Mouse (Mus musculus) intestine, embryonic 14.5 days (tissue): ENCODE results near the gene Prkag2. TPM values are rescaled to one million over a fixed set of nuclear protein-coding genes. Genes with fewer than 3 reads are reported as not detected.

Experiments
- ATAC-seq: fragments of 200-750 bp; cut with Nextera tagmentation; replicated peaks from 2 replicates; pipeline ENCODE4 v1.8.0; 2017; ENCODE audit warnings: low read depth, moderate number of reproducible peaks, moderate TSS enrichment, moderate library complexity; ENCODE audit not compliant: low FRiP score, low TSS enrichment
- DNase-seq: peaks from one replicate; pipeline ENCODE4 v3.0.0-alpha.2; 2018; ENCODE audit warnings: low spot score
- H3K27ac ChIP-seq: fragments of 300-500 bp; sonication (generic); 2 replicates; pipeline ENCODE4 v1.5.1; 2014; ENCODE audit warnings: low read depth, mild to moderate bottlenecking, control low read depth
- H3K27me3 ChIP-seq: fragments of 300-500 bp; sonication (generic); replicated peaks from 2 replicates; pipeline ENCODE4 v1.6.1; 2014; ENCODE audit warnings: low read length, control low read depth; ENCODE audit not compliant: control insufficient read depth, insufficient read depth
- H3K36me3 ChIP-seq: fragments of 300-500 bp; sonication (generic); 2 replicates; pipeline ENCODE4 v1.6.1; 2014; ENCODE audit warnings: low read length, control low read depth; ENCODE audit not compliant: control insufficient read depth, insufficient read depth
- H3K4me1 ChIP-seq: fragments of 300-500 bp; sonication (generic); replicated peaks from 2 replicates; pipeline ENCODE4 v1.6.1; 2014; ENCODE audit warnings: low read length, control low read depth, mixed read lengths; ENCODE audit not compliant: control insufficient read depth, insufficient read depth
- H3K4me2 ChIP-seq: fragments of 300-500 bp; sonication (generic); 2 replicates; pipeline ENCODE4 v1.6.1; 2014; ENCODE audit warnings: low read length
- H3K4me3 ChIP-seq: fragments of 300-500 bp; sonication (generic); 2 replicates; pipeline ENCODE4 v1.5.1; 2014; ENCODE audit warnings: low read depth, low read length, control low read depth, mixed read lengths
- H3K9ac ChIP-seq: fragments of 300-500 bp; sonication (generic); 2 replicates; pipeline ENCODE4 v1.6.1; 2014; ENCODE audit warnings: mild to moderate bottlenecking, low read length
- H3K9me3 ChIP-seq: fragments of 300-500 bp; sonication (generic); 2 replicates; pipeline ENCODE4 v1.6.1; 2016; ENCODE audit warnings: low read length, control low read depth; ENCODE audit not compliant: control insufficient read depth
- WGBS: fragments of 180-500 bp; shearing (Covaris S2); extraction: QIAGEN DNeasy Blood & Tissue Kit; methylation state at CpG from one replicate; pipeline ENCODE4 v1.1.7; 2014; 5-methylcytosine and 5-hydroxymethylcytosine counted together
- polyA plus RNA-seq: library from polyadenylated mRNA; unstranded; fragments of >200 nt; fragmentation: Nextera tagmentation; extraction: Ambion mirVana; gene quantifications from 2 replicates; pipeline ENCODE4 v1.2.1, GENCODE M21; 2014

Prkag2 gene
- polyA plus RNA-seq, 1 experiment from 2014 or later: 52.1 TPM

DNA sequence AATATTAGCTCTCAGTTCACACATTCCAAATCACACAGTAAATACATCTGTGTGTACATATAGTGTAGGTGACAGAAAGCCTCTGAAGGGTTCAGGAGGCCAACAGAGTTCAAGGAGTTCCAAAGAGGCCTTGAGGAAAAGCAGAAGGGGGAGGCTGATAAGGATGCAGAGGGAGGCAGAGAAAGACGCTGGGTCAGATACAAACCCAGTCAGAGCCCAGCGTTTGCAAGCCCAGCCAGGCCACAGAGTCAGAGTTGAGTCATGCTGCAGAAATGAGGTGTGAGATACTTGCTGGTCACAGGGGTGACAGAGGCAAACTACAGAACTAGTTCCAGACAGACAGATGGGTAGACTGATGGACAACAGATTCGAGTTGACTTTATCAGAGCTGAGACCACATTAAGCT is 70.2 kb downstream of the Prkag2 start:
- H3K4me2 ChIP-seq: no peak overlapping the region
- H3K27me3 ChIP-seq: no peaks in the 10 kb centered on the region
- no peak for ATAC-seq
- peaks cover 12% of the 10 kb centered on the region; the same call in 1 of the 2 replicates for H3K4me1 ChIP-seq
- H3K9ac ChIP-seq: no peak overlapping the region
- H3K27ac ChIP-seq: 0 out of 2 replicates have a peak overlapping the region, but pooled peaks have one; percentile 51
- 21% methylated on average over 3 of the region's 3 CpGs for WGBS
- no peaks in the 10 kb centered on the region for H3K9me3 ChIP-seq
- no peak for DNase-seq
- H3K36me3 ChIP-seq: no peaks in the 10 kb centered on the region
- no peak overlapping the region for H3K4me3 ChIP-seq

DNA sequence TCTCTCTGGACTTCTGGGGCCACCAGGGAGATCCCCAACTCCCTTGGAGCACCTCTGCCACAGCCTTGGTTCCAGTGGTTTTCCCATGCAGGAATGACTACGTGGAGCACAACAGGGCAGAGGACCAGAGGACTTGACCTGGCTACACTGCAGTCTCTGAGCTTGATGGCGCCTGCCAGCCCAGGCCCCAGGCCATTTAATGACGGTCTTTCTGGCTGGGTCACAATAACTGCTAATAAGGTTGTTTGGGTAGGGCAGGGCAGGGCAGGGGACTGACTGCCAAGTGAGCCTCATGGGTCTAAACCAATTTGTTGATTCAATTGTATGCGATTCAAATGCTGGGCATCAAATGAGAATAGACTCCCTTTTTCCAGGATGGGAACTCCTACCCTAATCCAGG is 72.8 kb downstream of the Prkag2 start:
- Histone ChIP-seq H3K9me3 (no peaks in the 10 kb centered on the region), H3K27me3 (no peaks in the 10 kb centered on the region), H3K4me1 (peaks cover 12% of the 10 kb centered on the region; the same call in 1 of the 2 replicates), H3K9ac (no peak overlapping the region), H3K4me2 (no peak overlapping the region), H3K27ac (no peak overlapping the region), H3K4me3 (no peak overlapping the region), H3K36me3 (no peaks in the 10 kb centered on the region)
- no peak for DNase-seq
- no peak for ATAC-seq
- 76% methylated on average over 4 of the region's 4 CpGs for WGBS

DNA sequence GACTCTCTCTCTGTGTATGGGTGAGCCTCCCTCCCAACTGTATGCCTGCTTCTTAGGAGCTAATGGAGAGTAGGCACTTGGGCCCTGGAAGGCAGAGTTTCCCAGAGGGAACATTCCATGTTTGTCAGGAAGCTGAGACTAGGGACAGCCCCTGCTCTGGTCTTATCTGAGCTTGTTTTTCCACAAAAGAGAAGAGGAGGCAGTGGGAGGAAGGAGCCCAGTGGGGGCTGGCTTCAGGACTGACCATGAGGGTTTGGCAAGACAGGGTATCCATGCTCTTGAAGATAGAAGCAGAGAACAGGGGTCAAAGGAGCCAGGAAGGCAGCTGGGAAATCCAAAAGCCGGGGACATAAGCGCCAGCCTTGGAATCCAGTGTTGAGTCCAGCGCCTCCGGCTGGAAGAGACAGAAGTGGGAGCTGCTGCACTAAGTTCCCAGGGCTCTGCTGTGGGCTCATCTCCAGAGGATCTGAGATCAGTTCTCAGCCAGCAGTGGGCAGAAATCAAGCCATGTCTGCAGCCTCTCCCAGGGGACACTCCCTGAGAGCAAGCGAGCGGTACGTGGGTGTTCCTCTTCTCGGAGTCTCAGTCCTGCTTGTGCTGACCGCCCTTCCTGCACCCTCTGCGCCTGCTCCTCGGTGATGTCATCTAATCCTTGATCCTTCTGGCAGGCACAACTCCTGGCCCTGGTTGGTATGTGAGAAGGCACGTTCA is 75.0 kb downstream of the Prkag2 start:
- no peak for DNase-seq
- Histone ChIP-seq H3K4me2 (no peak overlapping the region), H3K9me3 (no peaks in the 10 kb centered on the region), H3K36me3 (no peaks in the 10 kb centered on the region), H3K9ac (no peak overlapping the region), H3K27me3 (no peaks in the 10 kb centered on the region), H3K4me1 (peaks cover 11% of the 10 kb centered on the region; the same call in 1 of the 2 replicates), H3K27ac (no peak overlapping the region), H3K4me3 (no peak overlapping the region)
- 71% methylated on average over 12 of the region's 12 CpGs for WGBS
- ATAC-seq: no peak

DNA sequence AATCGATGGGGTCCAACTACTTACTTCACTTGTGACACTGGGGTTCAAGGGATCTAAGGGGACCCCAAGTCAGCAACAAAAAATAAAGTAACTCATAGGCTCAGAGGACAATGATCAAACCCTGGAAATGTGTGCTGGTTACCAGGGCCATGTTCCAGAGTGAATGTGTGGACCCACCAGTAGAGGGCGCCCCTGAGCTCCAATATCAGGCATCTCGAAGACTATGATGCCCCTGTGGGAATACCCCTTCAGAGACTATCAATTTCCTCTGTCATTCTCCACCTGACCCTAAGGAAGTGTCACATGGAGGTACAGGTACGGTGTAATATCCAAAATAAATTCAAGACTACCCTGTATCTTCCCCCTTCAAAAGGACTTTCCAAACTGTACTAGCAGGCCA is 77.5 kb downstream of the Prkag2 start:
- H3K27ac ChIP-seq: no peak overlapping the region
- no peaks in the 10 kb centered on the region for H3K36me3 ChIP-seq
- no peak overlapping the region for H3K4me2 ChIP-seq
- WGBS: 50% methylated on average over 4 of the region's 4 CpGs
- no peaks in the 10 kb centered on the region for H3K4me1 ChIP-seq
- ATAC-seq: no peak
- H3K9me3 ChIP-seq: no peaks in the 10 kb centered on the region
- no peaks in the 10 kb centered on the region for H3K27me3 ChIP-seq
- peak; percentile 69 for DNase-seq
- no peak overlapping the region for H3K4me3 ChIP-seq
- no peak overlapping the region for H3K9ac ChIP-seq

DNA sequence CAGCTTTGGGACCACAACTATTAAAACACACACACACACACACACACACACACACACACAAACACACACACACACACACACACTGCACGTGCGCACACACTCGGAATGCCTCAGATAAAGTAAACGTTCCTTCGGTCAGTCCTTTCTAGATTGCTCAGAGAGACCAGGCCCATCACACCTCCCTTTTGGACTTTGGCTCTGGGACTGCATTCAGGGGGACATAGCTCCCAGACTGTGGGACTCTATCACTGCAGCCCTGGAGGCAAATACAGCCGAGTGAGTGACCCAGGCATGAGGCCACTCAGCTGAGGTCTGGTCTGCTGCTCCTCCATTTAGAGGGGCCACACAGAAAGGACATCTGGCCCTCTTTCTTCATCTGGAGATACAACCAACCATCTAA is 81.2 kb downstream of the Prkag2 start:
- Histone ChIP-seq H3K27ac (no peak overlapping the region), H3K4me2 (no peak overlapping the region), H3K4me3 (no peak overlapping the region), H3K27me3 (no peaks in the 10 kb centered on the region), H3K36me3 (no peaks in the 10 kb centered on the region), H3K9ac (no peak overlapping the region), H3K4me1 (no peaks in the 10 kb centered on the region), H3K9me3 (no peaks in the 10 kb centered on the region)
- DNase-seq: no peak
- no peak for ATAC-seq
- WGBS: 33% methylated on average over 6 of the region's 6 CpGs

DNA sequence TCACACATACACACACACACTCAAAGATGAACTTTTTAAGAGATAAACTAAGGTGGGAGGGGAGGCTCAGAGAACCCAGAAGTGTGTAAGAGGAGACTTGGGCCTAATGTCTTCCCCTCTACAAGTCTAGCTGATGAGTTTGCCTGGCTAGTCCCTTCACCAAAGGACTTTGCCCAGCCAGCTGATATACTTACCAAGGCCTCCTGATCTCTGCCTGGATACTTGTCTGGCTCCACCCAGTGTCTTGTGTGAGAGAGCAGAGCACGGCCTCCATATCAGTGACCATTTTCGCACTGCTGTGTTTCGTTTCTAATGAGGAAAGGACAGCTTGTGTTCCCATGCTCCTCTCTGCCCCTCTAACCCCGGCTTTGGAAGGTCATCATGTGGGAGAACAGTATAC is 88.3 kb downstream of the Prkag2 start:
- Histone ChIP-seq H3K9me3 (no peaks in the 10 kb centered on the region), H3K9ac (no peak overlapping the region), H3K4me2 (no peak overlapping the region), H3K27me3 (no peaks in the 10 kb centered on the region), H3K36me3 (no peaks in the 10 kb centered on the region), H3K27ac (no peak overlapping the region), H3K4me3 (no peak overlapping the region), H3K4me1 (peaks cover 9% of the 10 kb centered on the region)
- DNase-seq: no peak
- ATAC-seq: no peak
- 83% methylated on average over 4 of the region's 4 CpGs for WGBS

DNA sequence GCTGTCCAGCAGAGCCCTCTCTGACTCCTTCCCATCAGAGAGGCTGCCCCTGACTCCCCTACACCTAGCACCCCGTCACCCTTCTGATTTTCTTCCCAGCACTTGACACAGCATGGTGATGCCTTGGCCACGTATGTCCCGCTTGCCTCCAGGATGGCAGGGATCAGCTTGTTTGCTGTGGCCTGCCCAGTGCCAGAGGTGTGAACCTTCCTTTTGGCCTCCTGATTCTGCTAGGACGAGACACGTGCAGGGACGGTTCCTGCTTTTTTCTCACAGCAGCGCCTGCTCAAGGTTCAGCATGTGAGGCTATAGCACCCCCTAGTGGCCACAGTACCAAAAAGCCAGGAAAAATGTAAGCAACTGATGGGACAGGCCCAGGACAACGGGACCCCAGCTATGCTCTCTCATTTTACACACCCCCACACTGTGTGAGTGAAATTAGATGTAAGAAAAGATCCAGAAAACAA is 89.4 kb downstream of the Prkag2 start:
- Histone ChIP-seq H3K4me1 (peaks cover 19% of the 10 kb centered on the region), H3K9ac (no peak overlapping the region), H3K27ac (no peak overlapping the region), H3K4me2 (peak overlapping the region; percentile 33; the same call in 1 of the 2 replicates), H3K27me3 (no peaks in the 10 kb centered on the region), H3K4me3 (no peak overlapping the region), H3K9me3 (no peaks in the 10 kb centered on the region), H3K36me3 (no peaks in the 10 kb centered on the region)
- DNase-seq (peak; percentile 93), ATAC-seq (peak; percentile 53)
- WGBS: 6% methylated on average over 8 of the region's 8 CpGs

DNA sequence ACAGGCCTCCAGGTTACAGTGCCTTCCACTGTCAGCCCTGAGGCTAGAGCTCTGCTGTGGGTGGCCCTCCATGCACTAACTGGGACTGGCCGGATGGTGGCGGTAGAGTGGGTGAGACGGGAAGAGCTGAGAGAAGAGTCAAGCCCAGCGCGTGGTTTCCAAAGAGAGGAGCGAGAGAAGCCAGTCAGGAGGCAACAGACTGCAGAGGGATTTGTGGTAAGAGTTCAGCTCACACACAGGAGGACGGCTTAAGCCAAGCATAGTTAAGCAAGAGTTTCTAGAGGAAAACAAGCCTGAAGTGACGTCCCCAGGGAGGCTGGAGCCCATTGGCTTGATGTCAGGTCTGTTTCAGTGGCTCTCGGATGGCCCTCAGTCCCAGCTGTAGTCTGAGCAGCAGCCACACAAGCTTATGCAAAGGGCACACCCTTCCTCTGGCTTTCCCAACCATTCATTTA is 90.0 kb downstream of the Prkag2 start:
- no peaks in the 10 kb centered on the region for H3K27me3 ChIP-seq
- H3K4me1 ChIP-seq: peaks cover 20% of the 10 kb centered on the region
- H3K9ac ChIP-seq: no peak overlapping the region
- ATAC-seq (peak; percentile 52), DNase-seq (peak; percentile 92)
- 6% methylated on average over 9 of the region's 9 CpGs for WGBS
- no peak overlapping the region for H3K4me3 ChIP-seq
- peak overlapping the region; percentile 33 for H3K4me2 ChIP-seq
- no peaks in the 10 kb centered on the region for H3K36me3 ChIP-seq
- H3K27ac ChIP-seq: no peak overlapping the region
- H3K9me3 ChIP-seq: no peaks in the 10 kb centered on the region

DNA sequence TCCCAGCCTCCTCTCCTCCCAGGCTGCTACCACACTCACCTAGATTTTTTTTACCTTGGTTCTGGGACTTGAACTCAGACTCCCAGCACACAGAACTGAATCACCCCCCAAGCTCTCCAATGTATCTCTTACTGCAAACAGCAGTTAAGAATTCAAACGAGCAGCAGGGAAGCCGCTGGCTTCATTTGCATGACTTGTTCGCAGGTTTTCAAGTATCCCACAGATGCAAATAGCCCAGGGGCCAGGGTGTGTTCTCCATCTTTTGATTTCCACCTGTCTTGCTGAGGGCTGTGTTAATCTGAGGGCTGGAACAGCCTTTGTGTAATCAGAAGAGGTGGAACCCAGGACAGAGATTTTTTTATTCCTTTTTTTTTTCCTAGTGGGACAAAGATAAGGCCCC is 90.7 kb downstream of the Prkag2 start:
- no peaks in the 10 kb centered on the region for H3K36me3 ChIP-seq
- no peak overlapping the region for H3K4me2 ChIP-seq
- no peak overlapping the region for H3K27ac ChIP-seq
- peaks cover 23% of the 10 kb centered on the region for H3K4me1 ChIP-seq
- DNase-seq (no peak), ATAC-seq (no peak)
- no peak overlapping the region for H3K4me3 ChIP-seq
- 69% methylated on average over 3 of the region's 3 CpGs for WGBS
- no peaks in the 10 kb centered on the region for H3K27me3 ChIP-seq
- H3K9ac ChIP-seq: no peak overlapping the region
- no peaks in the 10 kb centered on the region for H3K9me3 ChIP-seq
